Mouse (Mus musculus): ENCODE measurements at regions not wholly inside any gene's neighbourhood (a gene's known extent, or its start where the extent isn't known, plus 50 kb on each side); places are given as distances from the start of the nearest gene placed in this dataset.

GRCm38 (mm10) chr3:8751356-8751755 is 858.5 kb downstream of the Zfp704 start:
- TF ChIP-seq CTCF (IDR thresholded peaks at IDR 0.05; ENCODE audit: low read depth, low read length) = no peak
- TF ChIP-seq EP300 (IDR thresholded peaks at IDR 0.05; ENCODE audit: insufficient read depth, low read depth, low read length) = no peak
- no peak for TF ChIP-seq POLR2A (IDR thresholded peaks at IDR 0.05; ENCODE audit: insufficient read depth, low read length)
- Histone ChIP-seq H3K4me3 (ENCODE audit: low read depth, low read length) (no peak overlapping the region), H3K27me3 (ENCODE audit: control insufficient read depth, insufficient read depth, low read length, poor library complexity, severe bottlenecking) (no peaks in the 10 kb centered on the region), H3K36me3 (ENCODE audit: control insufficient read depth, insufficient read depth, low read length, poor library complexity, severe bottlenecking) (no peaks in the 10 kb centered on the region), H3K9ac (ENCODE audit: low read depth, poor library complexity, severe bottlenecking) (no peak overlapping the region), H3K4me1 (ENCODE audit: control insufficient read depth, insufficient read depth, low read length) (no peaks in the 10 kb centered on the region), H3K9me3 (replicated peaks; ENCODE audit: control insufficient read depth, insufficient read depth, low read length, poor library complexity, severe bottlenecking) (no peaks in the 10 kb centered on the region), H3K27ac (ENCODE audit: insufficient read depth, low read length) (no peak overlapping the region)

GRCm38 (mm10) chr3:8750858-8751257 is 859.0 kb downstream of the Zfp704 start:
- Histone ChIP-seq H3K4me1 (ENCODE audit: control insufficient read depth, insufficient read depth, low read length) (no peaks in the 10 kb centered on the region), H3K9me3 (replicated peaks; ENCODE audit: control insufficient read depth, insufficient read depth, low read length, poor library complexity, severe bottlenecking) (no peaks in the 10 kb centered on the region), H3K27me3 (ENCODE audit: control insufficient read depth, insufficient read depth, low read length, poor library complexity, severe bottlenecking) (no peaks in the 10 kb centered on the region), H3K27ac (ENCODE audit: insufficient read depth, low read length) (no peak overlapping the region), H3K36me3 (ENCODE audit: control insufficient read depth, insufficient read depth, low read length, poor library complexity, severe bottlenecking) (no peaks in the 10 kb centered on the region), H3K9ac (ENCODE audit: low read depth, poor library complexity, severe bottlenecking) (no peak overlapping the region), H3K4me3 (ENCODE audit: low read depth, low read length) (no peak overlapping the region)
- no peak for TF ChIP-seq EP300 (IDR thresholded peaks at IDR 0.05; ENCODE audit: insufficient read depth, low read depth, low read length)
- no peak for TF ChIP-seq CTCF (IDR thresholded peaks at IDR 0.05; ENCODE audit: low read depth, low read length)
- TF ChIP-seq POLR2A (IDR thresholded peaks at IDR 0.05; ENCODE audit: insufficient read depth, low read length) = no peak

DNA sequence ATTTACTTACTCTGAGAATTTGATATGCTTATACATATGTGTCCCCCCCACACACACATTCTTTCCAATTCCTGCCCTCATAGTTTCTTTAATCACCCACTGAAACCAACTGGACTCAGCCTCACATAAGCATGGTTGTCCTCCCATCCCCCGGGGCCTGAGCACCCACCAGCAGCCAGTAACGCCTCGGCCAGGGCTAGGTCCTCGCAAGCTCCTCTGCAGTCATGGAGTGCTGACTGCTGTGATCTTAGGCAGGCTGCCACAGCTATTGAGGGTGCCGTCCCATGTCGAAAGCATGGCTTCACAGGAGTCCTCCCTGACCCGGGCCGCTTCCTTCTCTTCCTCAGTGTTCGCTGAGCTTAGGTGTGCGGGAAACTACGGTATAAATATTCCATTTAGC is 859.7 kb downstream of the Zfp704 start:
- Histone ChIP-seq H3K4me3 (ENCODE audit: low read depth, low read length) (no peak overlapping the region), H3K27me3 (ENCODE audit: control insufficient read depth, insufficient read depth, low read length, poor library complexity, severe bottlenecking) (no peaks in the 10 kb centered on the region), H3K27ac (ENCODE audit: insufficient read depth, low read length) (no peak overlapping the region), H3K9ac (ENCODE audit: low read depth, poor library complexity, severe bottlenecking) (no peak overlapping the region), H3K4me1 (ENCODE audit: control insufficient read depth, insufficient read depth, low read length) (no peaks in the 10 kb centered on the region), H3K9me3 (replicated peaks; ENCODE audit: control insufficient read depth, insufficient read depth, low read length, poor library complexity, severe bottlenecking) (no peaks in the 10 kb centered on the region), H3K36me3 (ENCODE audit: control insufficient read depth, insufficient read depth, low read length, poor library complexity, severe bottlenecking) (no peaks in the 10 kb centered on the region)
- TF ChIP-seq EP300 (IDR thresholded peaks at IDR 0.05; ENCODE audit: insufficient read depth, low read depth, low read length) (no peak), POLR2A (IDR thresholded peaks at IDR 0.05; ENCODE audit: insufficient read depth, low read length) (no peak), CTCF (IDR thresholded peaks at IDR 0.05; ENCODE audit: low read depth, low read length) (no peak)

DNA sequence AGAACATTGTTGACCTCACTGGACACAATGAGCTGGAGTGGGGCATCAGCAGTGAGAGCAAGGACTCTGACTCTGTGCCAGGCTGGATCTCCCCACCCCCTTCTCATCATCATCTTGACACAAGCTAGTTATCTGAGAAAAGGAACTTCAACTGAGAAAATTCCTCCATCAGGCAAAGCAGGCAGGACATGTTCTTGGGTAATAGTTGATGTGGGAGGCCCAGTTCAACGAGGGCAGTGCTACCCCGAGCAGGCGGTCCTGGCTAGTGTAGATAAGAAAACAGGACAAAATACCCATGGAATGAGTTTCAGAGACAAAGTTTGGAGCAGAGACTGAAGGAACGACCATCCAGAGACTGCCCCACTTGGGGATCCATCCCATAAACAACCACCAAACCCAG is 862.7 kb downstream of the Zfp704 start:
- H3K27ac ChIP-seq (ENCODE audit: insufficient read depth, low read length) = no peak overlapping the region
- H3K9me3 ChIP-seq (replicated peaks; ENCODE audit: control insufficient read depth, insufficient read depth, low read length, poor library complexity, severe bottlenecking) = no peaks in the 10 kb centered on the region
- H3K4me1 ChIP-seq (ENCODE audit: control insufficient read depth, insufficient read depth, low read length) = no peaks in the 10 kb centered on the region

GRCm38 (mm10) chr3:8746677-8747076 is 863.2 kb downstream of the Zfp704 start:
- no peaks in the 10 kb centered on the region for H3K4me1 ChIP-seq (ENCODE audit: control insufficient read depth, insufficient read depth, low read length)
- no peak for TF ChIP-seq CTCF (IDR thresholded peaks at IDR 0.05; ENCODE audit: low read depth, low read length)
- TF ChIP-seq POLR2A (IDR thresholded peaks at IDR 0.05; ENCODE audit: insufficient read depth, low read length) = no peak
- TF ChIP-seq EP300 (IDR thresholded peaks at IDR 0.05; ENCODE audit: insufficient read depth, low read depth, low read length) = no peak
- H3K4me3 ChIP-seq (ENCODE audit: low read depth, low read length) = no peak overlapping the region
- H3K36me3 ChIP-seq (ENCODE audit: control insufficient read depth, insufficient read depth, low read length, poor library complexity, severe bottlenecking) = no peaks in the 10 kb centered on the region
- H3K27me3 ChIP-seq (ENCODE audit: control insufficient read depth, insufficient read depth, low read length, poor library complexity, severe bottlenecking) = no peaks in the 10 kb centered on the region
- no peaks in the 10 kb centered on the region for H3K9me3 ChIP-seq (replicated peaks; ENCODE audit: control insufficient read depth, insufficient read depth, low read length, poor library complexity, severe bottlenecking)
- no peak overlapping the region for H3K27ac ChIP-seq (ENCODE audit: insufficient read depth, low read length)
- H3K9ac ChIP-seq (ENCODE audit: low read depth, poor library complexity, severe bottlenecking) = no peak overlapping the region

More for the DNA sequence above, 862.7 kb downstream of the Zfp704 start:
- H3K27me3 ChIP-seq (ENCODE audit: control insufficient read depth, insufficient read depth, low read length, poor library complexity, severe bottlenecking) = no peaks in the 10 kb centered on the region
- no peaks in the 10 kb centered on the region for H3K36me3 ChIP-seq (ENCODE audit: control insufficient read depth, insufficient read depth, low read length, poor library complexity, severe bottlenecking)
- no peak for TF ChIP-seq CTCF (IDR thresholded peaks at IDR 0.05; ENCODE audit: low read depth, low read length)
- no peak for TF ChIP-seq POLR2A (IDR thresholded peaks at IDR 0.05; ENCODE audit: insufficient read depth, low read length)
- no peak for TF ChIP-seq EP300 (IDR thresholded peaks at IDR 0.05; ENCODE audit: insufficient read depth, low read depth, low read length)
- H3K4me3 ChIP-seq (ENCODE audit: low read depth, low read length) = no peak overlapping the region
- no peak overlapping the region for H3K9ac ChIP-seq (ENCODE audit: low read depth, poor library complexity, severe bottlenecking)

DNA sequence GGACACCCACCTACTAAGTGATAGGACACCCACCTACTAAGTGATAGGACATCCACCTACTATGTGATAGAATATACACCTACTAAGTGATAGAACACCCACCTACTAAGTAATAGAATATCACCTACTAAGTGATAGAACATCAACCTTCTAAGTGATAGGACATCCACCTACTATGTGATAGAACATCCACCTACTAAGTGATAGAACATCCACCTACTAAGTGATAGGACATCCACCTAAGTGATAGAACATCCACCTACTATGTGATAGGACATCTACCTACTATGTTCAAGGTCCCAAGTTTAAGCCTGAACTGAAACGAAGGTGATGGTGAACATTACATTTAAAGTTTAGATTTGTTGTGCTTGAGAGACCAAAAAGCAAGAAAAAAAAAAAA is 863.8 kb downstream of the Zfp704 start:
- Histone ChIP-seq H3K36me3 (ENCODE audit: control insufficient read depth, insufficient read depth, low read length, poor library complexity, severe bottlenecking) (no peaks in the 10 kb centered on the region), H3K9ac (ENCODE audit: low read depth, poor library complexity, severe bottlenecking) (no peak overlapping the region), H3K27me3 (ENCODE audit: control insufficient read depth, insufficient read depth, low read length, poor library complexity, severe bottlenecking) (no peaks in the 10 kb centered on the region), H3K4me1 (ENCODE audit: control insufficient read depth, insufficient read depth, low read length) (no peaks in the 10 kb centered on the region), H3K9me3 (replicated peaks; ENCODE audit: control insufficient read depth, insufficient read depth, low read length, poor library complexity, severe bottlenecking) (no peaks in the 10 kb centered on the region), H3K4me3 (ENCODE audit: low read depth, low read length) (no peak overlapping the region), H3K27ac (ENCODE audit: insufficient read depth, low read length) (no peak overlapping the region)
- TF ChIP-seq POLR2A (IDR thresholded peaks at IDR 0.05; ENCODE audit: insufficient read depth, low read length) (no peak), EP300 (IDR thresholded peaks at IDR 0.05; ENCODE audit: insufficient read depth, low read depth, low read length) (no peak), CTCF (IDR thresholded peaks at IDR 0.05; ENCODE audit: low read depth, low read length) (no peak)

All from ES-Bruce4 (cell line).